Mouse (Mus musculus) ovary, adult 18-20 months (tissue): ENCODE data around the gene Lcn2.

Source experiments
- DNase-seq: peaks from one replicate; pipeline ENCODE4 v3.0.0; 2022; ENCODE audit warnings: low spot score, mixed read lengths

The Lcn2 gene

DNA sequence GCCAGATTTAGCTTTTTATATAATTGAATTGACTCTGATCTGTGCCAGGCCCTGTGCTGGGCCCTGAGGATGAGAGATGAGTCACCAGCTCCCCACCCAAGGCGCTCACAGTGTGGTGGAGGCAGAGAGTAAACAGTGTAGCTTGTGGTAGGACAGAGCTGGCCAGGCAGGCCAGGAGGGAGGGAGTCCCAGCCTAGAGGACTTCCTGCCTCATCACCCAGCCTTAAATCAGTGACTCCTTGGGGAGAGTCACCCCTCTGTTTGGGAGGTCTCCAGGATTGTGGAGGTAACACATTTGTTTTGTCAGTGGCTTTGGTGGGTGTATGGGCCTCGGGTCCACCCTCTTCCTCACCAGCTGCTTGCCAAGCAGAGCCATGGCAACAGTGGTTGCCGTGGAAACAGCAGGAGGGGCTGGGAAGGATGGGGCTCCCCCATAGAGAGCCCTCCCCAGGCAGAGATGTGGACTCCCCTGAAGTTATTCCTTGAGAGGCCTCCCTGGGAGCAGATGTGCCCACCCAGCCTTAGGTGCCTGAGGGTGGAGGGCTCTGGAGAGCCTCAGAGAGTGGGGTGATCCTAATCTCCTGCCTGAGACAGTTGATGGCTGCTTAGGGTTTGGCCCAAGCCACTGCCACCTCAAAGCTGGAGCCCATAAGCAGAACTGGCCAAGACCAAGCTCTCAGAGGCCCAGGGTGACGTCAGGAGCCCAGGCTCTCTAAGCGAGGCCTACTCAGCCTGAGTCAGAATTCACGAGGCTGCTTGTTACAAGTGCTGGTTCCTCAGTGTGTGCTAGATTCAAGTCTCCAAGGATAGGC is 45.3 kb downstream of the Lcn2 start:
- no peak for DNase-seq

DNA sequence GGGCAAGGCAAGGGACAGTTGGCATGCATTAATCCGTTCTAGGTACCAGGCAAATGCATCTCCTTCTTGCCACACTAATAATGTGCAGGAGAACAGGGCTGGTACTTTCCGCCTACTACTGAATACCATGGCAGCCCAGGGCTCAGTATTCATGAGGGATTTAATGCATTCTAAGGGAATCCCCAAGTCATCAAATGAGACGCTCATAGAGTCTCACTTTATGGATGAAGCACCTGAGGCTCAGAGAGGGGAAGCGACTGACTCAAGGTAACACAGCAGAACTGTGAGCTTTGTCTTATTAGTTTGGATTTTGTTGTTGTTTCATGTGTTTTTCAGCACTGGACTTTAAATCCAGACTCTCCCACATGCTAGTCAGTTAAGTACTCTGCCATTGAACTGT is 46.0 kb downstream of the Lcn2 start:
- no peak for DNase-seq

DNA sequence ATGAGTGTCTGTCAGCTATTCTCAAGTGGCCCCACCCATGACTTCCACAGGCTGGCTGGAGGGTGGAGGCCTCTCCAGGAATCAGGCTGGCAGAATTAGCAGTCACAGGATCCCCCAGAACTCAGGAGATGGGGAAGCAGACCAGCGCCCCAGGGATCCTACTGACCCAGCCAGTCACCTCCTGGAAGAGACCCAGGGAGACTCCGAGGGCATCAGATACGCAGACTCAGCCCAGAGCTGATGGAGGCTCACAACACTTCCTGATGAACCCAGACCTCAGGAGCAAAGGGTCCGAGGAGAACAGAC is 46.5 kb downstream of the Lcn2 start:
- no peak for DNase-seq

DNA sequence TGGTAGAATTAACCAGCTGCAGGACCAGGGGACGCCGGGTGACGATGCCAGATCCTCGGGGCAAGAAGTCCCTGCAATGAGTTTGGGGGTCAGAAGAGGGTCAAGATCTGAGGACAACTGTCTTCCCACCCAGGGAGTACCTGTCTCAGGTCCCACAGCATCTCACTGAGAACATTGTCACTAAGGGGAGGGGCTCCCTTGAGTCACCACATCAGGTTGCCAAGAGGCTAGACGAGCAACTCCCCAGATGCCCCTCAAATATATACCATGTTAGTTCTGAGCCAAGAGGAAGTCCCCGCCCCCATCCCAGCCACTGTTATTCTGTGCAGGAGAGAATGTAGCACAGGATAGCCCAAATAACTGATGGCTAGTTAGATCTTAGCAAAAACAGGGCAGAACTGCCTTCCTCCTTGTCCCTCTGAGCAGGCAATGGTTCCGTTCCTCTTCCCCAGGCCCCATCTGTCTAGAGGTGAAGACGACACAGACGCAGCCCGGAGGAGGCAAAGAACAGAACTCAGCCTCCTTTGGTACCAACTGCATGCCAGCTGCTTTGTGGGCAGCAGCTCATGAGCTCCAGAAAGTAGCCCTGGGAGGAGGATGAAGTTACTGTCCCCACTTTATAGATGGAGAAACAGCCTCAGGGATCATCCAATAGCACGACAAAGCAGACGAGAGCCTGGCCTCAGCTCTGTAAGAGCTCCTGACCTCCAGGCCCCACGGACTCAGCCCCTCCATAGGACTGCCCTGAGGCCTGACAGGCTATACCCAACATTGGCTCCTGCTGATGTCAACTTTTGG is 47.0 kb downstream of the Lcn2 start:
- no peak for DNase-seq

DNA sequence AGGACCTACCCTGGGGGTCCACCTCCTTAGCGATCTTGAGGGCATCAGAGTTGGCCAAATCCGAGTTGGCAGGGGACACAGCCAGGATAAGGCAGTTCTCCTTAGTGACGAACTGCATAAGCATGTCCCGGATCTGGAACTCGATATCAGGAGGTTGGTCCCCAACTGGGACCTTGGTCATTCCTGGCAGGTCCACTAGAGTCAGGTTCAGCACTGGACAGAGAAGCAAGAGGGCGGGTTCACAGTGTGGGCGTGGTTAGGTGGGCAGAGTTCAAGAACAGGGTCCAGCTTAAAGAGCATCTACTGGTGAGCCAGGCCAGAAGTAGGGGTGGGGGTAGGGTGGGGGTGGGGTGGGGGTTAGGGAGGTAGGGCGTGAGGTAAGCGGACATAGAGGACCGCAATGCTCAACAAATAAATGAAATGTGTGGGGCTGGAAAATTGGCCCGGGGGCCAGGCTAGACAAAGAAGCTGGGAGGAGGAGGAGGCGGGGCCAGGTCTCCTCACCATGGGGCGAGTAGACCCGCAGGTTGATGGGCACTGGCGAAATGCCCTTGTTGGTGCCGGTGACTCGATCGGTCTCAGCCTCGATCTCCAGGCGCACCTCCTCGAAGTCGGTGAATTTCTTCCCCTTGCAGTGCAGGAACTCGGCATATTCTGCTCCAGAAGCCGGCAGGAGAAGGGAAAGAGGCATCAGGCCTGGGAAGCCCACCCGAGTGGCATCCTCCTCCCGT is 48.0 kb downstream of the Lcn2 start:
- no peak for DNase-seq

DNA sequence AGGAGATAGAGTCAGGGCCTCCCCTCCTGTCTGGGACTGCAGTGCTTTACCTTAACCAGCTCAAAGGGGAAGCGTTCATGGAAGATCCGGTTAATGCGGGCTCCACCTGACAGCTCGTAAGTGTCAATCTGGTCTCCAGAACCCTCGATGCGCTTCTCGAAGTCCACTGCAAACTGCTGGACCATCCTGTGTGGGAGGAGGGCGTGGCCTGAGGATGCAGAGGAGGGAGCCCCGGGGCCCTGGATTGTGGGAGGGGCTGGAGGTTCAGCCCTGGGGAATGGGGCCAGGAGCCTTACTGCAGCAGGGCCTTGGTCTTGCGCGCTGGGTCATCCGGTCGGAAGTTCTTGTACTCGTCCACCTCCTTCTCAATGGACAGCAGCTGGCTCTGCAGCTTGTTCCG is 52.2 kb downstream of the Lcn2 start:
- no peak for DNase-seq
